15 mouse cellular contexts compared by ENCODE assay signal in the genomic region with DNA sequence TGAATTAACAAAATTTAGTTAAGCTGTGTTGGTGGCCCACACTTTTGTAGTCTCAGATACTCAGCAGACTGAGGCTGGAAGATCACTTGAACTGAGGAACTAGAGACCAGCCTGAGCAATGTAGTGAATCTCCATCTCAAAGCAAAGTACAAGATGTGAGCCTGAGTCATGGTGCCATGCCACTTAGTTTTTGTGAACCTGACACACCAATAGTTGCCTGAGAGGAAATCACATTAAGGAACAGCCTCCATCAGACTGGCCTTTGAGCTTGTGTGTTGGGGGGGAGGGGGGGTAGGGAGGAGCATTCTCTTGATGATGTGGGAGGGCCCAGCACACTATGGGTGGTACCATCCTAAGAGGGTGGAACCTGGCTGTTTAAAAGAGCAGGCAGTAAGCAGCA.
"Had no signal": no experiment of that assay in that cellular context is flagged by ENCODE, and none has a peak within 500 bp of the region (broad histone marks: within the 10 kb centered on the region; RNA-seq: fewer than 3 reads in every experiment).

No protein-coding gene starts in this region.

- H3K36me3 ChIP-seq: limb, embryonic 10.5 days; liver, embryonic 15.5 days; midbrain, embryonic 10.5 days; neural tube, embryonic 12.5 days; stomach, embryonic 15.5 days had no signal

- H3K9ac ChIP-seq: liver, embryonic 15.5 days; neural tube, embryonic 12.5 days; stomach, embryonic 15.5 days had no signal

- H3K9me3 ChIP-seq: limb, embryonic 10.5 days; liver, embryonic 15.5 days; midbrain, embryonic 10.5 days; neural tube, embryonic 12.5 days; stomach, embryonic 15.5 days had no signal

- DNase-seq: kidney, adult 8-10 months; kidney, postnatal 4 days; lung, adult 2 months; lung, postnatal 4 days; retina, postnatal 1 day; right cerebral cortex, postnatal 4 days; spleen, adult 18-20 months; thymus, adult 2 months; thymus, postnatal 36 days had no signal

- H3K27ac ChIP-seq: kidney, postnatal 0 days; neural tube, embryonic 12.5 days had no signal

- H3K27me3 ChIP-seq: neural tube, embryonic 12.5 days; stomach, embryonic 15.5 days had no signal
